Mouse (Mus musculus) CH12F3 (cell line): Measurements from ENCODE around the gene Col4a2.

Experiments used
- in situ Hi-C: fragments of 300-500 bp; cut with MboI; formaldehyde crosslinking; loops from 2 replicates; pipeline ENCODE4 v1.14.3; 2020; ENCODE audit warnings: low sequenced_read_pairs

Col4a2 gene

GRCm38 (mm10) chr8:11377391-11378210, 65.0 kb downstream of the Col4a2 start:
- in situ Hi-C loops: no loop called here

- in situ Hi-C loops: no loop called here
These were observed 67.0 kb downstream of the Col4a2 start for GRCm38 (mm10) chr8:11379590-11379989.

DNA sequence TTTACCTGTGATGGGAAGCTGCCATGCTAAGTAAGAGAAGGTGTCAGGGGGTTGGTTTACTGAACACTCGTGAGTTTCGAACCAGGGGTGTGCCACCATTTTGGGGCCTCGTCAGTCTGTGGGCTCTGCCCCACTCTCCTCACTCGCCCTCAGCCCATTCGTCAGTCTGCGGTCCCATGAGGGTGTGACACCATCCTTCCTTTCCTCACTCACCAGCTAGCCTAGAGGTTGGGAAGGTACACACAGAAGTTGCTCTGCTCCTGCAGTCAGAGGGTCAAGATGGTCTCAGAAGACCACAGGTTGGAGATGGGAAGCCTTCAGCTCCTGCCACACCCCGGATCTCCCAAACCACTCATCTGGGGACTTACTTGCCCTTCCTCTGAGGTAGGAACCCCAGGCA, 68.9 kb downstream of the Col4a2 start:
- in situ Hi-C loops: no loop called here

GRCm38 (mm10) chr8:11382059-11382810, 69.6 kb downstream of the Col4a2 start:
- in situ Hi-C loops: no loop called here

- in situ Hi-C loops: no loop called here
These were observed 70.3 kb downstream of the Col4a2 start for GRCm38 (mm10) chr8:11382933-11383332.

DNA sequence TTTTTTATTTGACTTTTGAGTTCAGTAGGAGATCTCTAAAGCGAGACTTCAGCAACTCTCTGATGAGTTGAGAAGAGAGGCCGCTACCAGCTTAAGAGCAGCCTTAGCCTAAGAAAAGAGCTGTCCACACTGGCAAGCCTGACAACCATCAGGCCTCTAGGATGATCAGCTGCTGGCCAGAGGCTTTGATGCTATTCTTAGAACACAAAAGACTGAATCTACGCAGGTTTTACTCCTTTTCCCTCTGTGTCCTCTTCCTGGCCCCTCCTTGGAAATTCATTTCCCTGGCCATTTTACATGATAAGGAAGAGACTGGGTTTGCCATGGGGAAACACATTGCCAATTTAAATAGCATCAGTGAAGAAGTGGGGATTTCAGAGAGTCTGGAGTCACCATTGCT, 70.8 kb downstream of the Col4a2 start:
- in situ Hi-C loops: no loop called here

- in situ Hi-C loops: no loop called here
These were observed 72.2 kb downstream of the Col4a2 start for GRCm38 (mm10) chr8:11384841-11385240.

DNA sequence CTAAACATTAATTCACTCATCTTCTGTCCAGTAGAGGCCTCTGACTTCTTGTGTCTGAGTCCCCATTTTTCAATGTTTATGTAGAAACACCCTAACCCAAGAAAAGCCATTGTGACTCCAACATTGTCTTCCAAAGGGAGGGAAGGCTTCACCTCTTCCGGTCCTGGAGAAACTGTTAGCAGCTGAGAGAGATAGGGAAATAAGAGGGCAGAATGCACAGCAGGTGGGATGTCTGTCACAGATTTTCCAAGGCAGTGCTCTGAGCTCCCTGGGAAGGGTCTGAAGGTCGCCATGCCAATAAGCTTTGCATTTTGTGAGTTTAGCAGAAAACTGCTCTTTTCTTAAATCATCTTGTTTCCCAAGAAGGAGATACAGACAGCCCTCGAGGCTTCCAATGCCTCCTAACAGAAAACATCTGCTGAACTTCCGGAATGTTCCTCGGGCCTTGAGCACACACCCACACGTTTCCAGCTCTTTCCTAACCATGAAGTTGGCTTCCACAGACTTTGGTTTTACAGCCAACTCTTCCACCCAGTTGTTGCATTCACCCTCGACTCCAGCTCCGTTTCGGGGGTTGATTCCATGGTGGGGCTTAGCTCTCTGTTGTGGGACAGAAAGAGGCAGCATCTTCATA, 72.8 kb downstream of the Col4a2 start:
- in situ Hi-C loops: no loop called here

DNA sequence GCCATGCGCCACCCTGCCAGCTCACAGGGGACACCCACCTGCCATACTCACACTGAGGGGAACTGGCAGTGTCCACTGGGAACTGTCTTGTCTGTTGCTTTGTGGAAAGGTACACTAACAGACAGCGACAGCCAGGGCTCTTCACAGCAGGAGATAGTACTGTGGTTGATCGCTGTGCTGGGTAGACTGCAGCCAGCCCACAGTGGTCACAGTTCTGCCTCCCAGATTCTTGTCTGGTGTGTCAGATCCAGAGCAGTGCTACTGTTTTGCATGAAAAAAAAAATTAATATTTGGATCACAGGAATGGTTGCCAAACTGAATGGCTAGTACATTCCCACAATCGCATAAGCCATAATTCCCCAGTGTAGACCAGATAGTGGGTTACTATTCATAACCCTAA, 74.7 kb downstream of the Col4a2 start:
- in situ Hi-C loops: no loop called here

DNA sequence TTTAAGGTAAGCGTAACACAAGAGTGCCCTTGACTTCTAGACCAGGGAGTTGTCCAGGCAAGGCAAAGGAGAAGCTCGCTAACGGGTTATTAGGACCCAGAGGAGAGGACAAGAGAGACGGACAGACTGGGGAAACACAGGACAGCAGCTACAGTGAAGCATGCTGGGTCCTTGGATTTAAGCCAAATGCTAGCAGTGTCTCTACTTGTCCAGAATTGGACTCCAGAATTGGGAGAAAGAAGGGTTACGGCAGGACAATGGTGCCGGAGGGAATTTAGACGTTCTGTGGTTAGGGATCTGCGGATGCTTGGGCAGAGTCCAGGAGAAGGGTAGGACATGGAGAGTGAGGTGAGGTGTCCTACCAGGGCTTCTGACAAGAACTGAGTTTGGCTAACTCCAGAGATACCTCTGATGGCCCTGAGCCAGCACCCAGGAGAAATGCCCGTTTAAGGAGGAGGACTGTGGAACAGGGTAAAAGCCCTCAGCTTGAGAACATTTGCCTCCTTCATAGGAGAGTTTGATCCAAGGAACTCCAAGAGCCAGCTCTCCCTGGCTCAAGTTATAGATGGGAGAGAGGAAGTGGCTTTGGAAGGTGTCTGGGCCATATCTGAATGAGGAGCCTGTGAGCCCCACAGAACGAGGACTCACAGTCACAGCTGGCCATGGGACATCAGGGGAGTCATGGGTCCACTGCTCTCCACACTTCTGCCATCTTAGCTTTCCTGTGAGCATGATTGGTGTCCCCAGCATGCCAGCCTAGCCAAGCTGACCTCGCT, 76.9 kb downstream of the Col4a2 start:
- in situ Hi-C loops: loop anchor here (10.0 kb wide), 1 partner anchor 135 kb away; no protein-coding TSS in a partner anchor

DNA sequence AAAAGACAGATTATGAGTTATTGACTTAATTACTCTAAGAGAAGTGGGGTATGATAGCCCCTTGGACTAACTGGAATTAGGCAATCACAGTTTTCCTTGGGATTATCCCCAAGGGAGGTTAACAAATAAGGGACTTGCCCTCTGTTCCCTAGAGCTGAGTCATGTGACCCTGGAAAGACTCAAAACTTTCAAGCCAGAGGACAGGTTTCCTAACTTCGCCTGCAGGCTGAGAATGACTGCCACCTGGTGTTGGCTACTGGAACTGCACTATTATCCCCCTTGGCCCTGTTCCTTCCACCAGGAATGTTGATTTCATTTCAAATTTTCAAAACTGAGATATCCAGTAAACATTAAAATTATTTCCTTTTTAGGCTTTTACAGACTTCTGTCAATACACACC, 80.1 kb downstream of the Col4a2 start:
- in situ Hi-C loops: loop anchor here (10.0 kb wide), 1 partner anchor 138 kb away; no protein-coding TSS in a partner anchor

DNA sequence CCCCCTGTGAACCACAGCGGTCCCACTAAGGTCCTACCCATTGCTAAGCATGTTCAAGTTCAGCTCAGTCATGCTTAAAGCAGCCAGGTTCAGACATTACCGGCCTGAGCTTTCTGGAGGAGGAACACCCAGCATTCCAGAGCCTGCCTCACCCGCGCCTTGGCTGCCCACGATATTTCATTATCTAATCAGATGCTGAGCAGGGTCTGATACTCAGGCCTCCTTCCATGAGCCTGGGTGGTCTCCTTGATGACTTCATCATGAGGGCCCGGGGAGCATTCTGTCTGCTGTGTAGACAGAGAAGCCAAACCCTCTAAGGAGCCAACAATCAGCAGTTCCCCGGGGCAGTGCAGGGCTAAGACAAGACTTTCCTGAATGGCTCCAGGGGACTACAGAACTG, 80.6 kb downstream of the Col4a2 start:
- in situ Hi-C loops: loop anchor here (10.0 kb wide), 1 partner anchor 138 kb away; no protein-coding TSS in a partner anchor

DNA sequence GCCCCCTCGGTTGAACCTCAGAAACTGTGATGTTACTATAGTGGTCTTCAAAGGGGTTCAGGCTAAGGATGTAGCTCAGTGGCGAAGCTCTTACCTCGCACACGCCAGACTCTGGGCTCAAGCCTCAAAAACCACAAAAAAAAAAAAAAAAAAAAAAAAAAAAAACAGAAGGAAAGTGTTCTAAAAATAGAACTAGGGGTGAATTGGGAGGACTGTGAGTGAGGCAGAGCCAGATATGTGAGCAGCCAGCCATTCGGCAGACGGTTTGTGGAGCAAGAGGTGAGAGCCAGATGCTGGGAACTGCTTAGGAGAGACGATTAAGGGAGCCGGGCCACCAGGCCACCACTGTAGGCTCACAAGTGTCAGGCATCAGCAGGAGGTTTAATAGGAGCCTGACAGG, 81.0 kb downstream of the Col4a2 start:
- in situ Hi-C loops: loop anchor here (10.0 kb wide), 1 partner anchor 139 kb away; no protein-coding TSS in a partner anchor

DNA sequence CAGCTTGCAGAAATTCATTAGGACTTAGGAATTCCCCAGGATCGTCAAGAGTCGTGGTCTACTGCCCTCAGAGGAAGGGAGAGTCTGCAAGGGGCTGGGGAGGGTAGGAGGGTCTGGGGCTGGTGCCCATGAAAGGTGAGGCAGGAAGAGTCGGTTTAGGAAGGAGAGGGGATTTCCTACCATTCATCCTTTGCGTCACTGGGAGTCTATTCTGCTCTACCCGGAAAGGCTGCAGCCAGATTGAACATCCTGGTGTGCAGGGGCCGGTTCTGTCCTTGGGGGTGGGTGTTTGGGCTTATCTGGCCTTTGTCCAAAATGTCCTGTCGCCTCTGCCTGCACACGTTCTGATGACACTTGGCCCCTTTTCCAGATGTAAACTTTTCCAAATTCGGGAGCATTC, 82.2 kb downstream of the Col4a2 start:
- in situ Hi-C loops: loop anchor here (10.0 kb wide), 1 partner anchor 140 kb away; no protein-coding TSS in a partner anchor

DNA sequence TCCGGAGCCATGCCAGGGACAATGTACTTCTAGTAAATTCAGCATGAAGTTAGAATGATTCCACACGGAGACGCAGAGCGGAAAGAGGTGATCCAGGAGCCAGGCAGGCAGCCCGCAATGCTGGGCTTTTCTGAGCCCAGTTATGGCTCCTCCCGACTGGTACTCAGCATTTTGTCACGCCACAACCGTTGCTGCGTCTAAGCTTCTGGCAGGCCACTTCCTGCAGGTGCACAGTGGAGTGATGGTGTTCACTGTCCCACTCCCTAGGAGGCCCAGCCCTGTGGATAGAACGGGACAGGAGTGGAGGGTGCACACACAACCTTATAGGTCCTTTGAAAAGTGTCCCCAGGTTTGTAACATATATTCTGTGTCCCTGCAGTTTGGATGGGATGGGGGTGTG, 83.0 kb downstream of the Col4a2 start:
- in situ Hi-C loops: loop anchor here (10.0 kb wide), 1 partner anchor 141 kb away; no protein-coding TSS in a partner anchor

DNA sequence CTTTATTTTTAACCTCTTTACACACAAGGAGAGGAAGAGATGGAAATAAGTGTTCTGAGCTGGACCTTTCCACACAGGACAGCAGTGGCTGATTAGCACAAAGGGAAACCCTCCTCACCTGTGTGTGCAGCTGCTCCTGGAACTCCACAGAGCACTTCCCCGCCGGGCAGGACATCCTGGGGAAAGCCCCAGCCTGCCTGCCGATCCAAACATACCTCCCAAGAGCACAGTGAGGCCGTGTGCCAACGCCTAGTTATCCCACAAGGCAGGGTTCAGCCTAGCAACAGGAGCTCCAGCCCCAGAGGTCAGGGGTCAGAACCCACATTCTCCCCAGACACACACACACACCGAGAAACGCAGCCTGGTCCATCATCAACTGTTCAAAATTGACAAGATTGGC, 83.5 kb downstream of the Col4a2 start:
- in situ Hi-C loops: loop anchor here (10.0 kb wide), 1 partner anchor 141 kb away; no protein-coding TSS in a partner anchor

- in situ Hi-C loops: loop anchor here (10.0 kb wide), 1 partner anchor 142 kb away; no protein-coding TSS in a partner anchor
These were observed 84.5 kb downstream of the Col4a2 start for GRCm38 (mm10) chr8:11397126-11397525.

DNA sequence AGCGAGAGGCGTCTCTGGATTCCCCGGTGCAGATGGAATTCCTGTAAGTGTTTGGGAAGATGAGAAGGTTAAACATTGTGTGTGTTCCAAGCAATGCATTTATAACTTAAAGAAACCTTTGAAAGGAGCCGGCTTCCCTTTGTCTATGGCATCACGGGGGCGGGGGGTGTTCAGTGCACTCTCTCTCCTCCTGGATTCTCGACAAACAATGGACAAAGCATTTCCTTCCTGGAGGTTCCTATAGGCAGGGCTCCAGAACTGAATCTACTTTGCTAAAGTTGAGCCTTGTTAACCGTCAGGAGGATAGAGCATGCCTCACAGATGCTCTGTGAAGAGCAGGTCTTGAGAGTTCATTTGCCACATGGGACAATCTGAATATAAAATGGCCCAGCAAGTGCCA, 87.1 kb downstream of the Col4a2 start:
- in situ Hi-C loops: loop anchor here (10.0 kb wide), 1 partner anchor 145 kb away; no protein-coding TSS in a partner anchor

DNA sequence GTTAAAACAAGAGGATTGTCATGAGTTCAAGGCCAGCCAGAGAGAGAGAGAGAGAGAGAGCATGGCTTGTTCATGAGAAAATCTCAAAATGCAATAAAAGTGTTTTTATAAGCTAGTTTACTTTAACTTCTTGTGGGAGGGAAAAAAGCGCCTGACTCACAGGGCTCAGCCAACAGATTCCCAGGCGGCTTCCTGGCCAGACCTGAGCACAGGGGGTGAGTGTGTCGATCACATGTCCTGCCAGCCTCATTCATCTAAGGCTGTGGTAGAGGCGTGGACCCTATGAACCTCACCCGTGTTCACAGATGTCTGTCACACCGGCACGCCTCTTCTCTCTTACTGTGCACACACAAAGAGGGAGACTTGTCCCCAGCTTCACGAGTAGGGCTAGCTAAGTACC, 87.6 kb downstream of the Col4a2 start:
- in situ Hi-C loops: no loop called here

GRCm38 (mm10) chr8:11401183-11401582, 88.6 kb downstream of the Col4a2 start:
- in situ Hi-C loops: no loop called here
